Mouse (Mus musculus) thymus, adult 2 months (tissue): Measurements from ENCODE around the gene Trip10.

ENCODE experiments used
- CTCF ChIP-seq: fragments of 200-500 bp; IDR thresholded peaks from 2 replicates; pipeline ENCODE4 v1.5.1; 2012; ENCODE audit warnings: mild to moderate bottlenecking, control low read depth, low read length, moderate library complexity, borderline replicate concordance; ENCODE audit not compliant: control insufficient read depth, poor library complexity, insufficient read depth; ENCODE audit errors: extremely low read depth
- POLR2A ChIP-seq: fragments of 200-500 bp; IDR thresholded peaks from 2 replicates; pipeline ENCODE4 v1.6.1; 2012; ENCODE audit warnings: mild to moderate bottlenecking, low read length, control low read depth, moderate library complexity; ENCODE audit not compliant: control insufficient read depth, poor library complexity, insufficient read depth; ENCODE audit errors: extremely low read depth

- TF ChIP-seq POLR2A (no peak), CTCF (peak; percentile 24; the same call in 1 of the 2 replicates)
Measured at GRCm38 (mm10) chr17:57246663-57247392, 2.4 kb upstream of the Trip10 start.
